Mouse (Mus musculus) Patski (cell line): Measurements from ENCODE around the gene Cyp2b10. TPM values are rescaled to one million over a fixed set of nuclear protein-coding genes. Genes with fewer than 3 reads are reported as not detected.
"Not testable (repeated sequence)": the region's sequence is repeated elsewhere in the genome, so short reads cannot be mapped to it uniquely, and the experiment has no call there.

Experiments
- ATAC-seq: fragments of 100-300 bp; one replicate; pipeline ENCODE4 v1.8.0; 2021
- CTCF ChIA-PET: fragments of 350-600 bp; sonication (Branson Sonifier 250); formaldehyde crosslinking; loops from one replicate; lab custom pipeline; 2022; ENCODE audit warnings: inconsistent platforms; lab: Charles Lee
- POLR2A ChIA-PET: fragments of 350-600 bp; sonication (Branson Sonifier 250); formaldehyde crosslinking; loops from one replicate; lab custom pipeline; 2022; ENCODE audit warnings: antibody characterized with exemption, inconsistent platforms; lab: Charles Lee
- DNase-seq: peaks from one replicate; pipeline ENCODE4 v3.0.0-alpha.2; 2011; ENCODE audit warnings: low read depth, low spot score
- H3K27me3 ChIP-seq: fragments of 371-371 bp; one replicate; pipeline ENCODE4 v1.5.1; 2021
- CTCF ChIP-seq: fragments of 100-300 bp; IDR thresholded peaks from one replicate; pipeline ENCODE4 v1.5.1; 2021
- in situ Hi-C: fragments of 300-500 bp; cut with MboI; formaldehyde crosslinking; loops from 3 replicates; pipeline ENCODE4 v1.11.1; 2018; ENCODE audit warnings: low pct_unique_long_range_greater_than_20kb, mixed read lengths
- polyA plus RNA-seq: library from polyadenylated mRNA; unstranded; gene quantifications from one replicate; pipeline ENCODE4 v1.2.3, GENCODE M21; 2021

Gene Cyp2b10
- polyA plus RNA-seq, 1 experiment from 2014 or later: not detected

- in situ Hi-C loops: no loop called here
- DNase-seq (no peak), ATAC-seq (no peak)
- no peak for TF ChIP-seq CTCF
- ChIA-PET POLR2A (no interaction called here), CTCF (no interaction called here)
- peaks cover 29% of the 10 kb centered on the region for H3K27me3 ChIP-seq
Observed at GRCm38 (mm10) chr7:25916116-25916515, 18.7 kb downstream of the Cyp2b10 start.

GRCm38 (mm10) chr7:25917271-25917670, 19.9 kb downstream of the Cyp2b10 start:
- POLR2A ChIA-PET, ATAC-seq, DNase-seq, CTCF ChIA-PET, in situ Hi-C loops: not testable (repeated sequence)
- peaks cover 39% of the 10 kb centered on the region for H3K27me3 ChIP-seq
- TF ChIP-seq CTCF: peak; percentile 67

GRCm38 (mm10) chr7:25919467-25919866, 22.0 kb downstream of the Cyp2b10 start:
- ATAC-seq: no peak
- peaks cover 32% of the 10 kb centered on the region for H3K27me3 ChIP-seq
- POLR2A ChIA-PET: no interaction called here
- in situ Hi-C loops: no loop called here
- CTCF ChIA-PET: no interaction called here
- DNase-seq: no peak
- TF ChIP-seq CTCF: no peak

- POLR2A ChIA-PET: no interaction called here
- CTCF ChIA-PET: no interaction called here
- DNase-seq (no peak), ATAC-seq (no peak)
- no peak for TF ChIP-seq CTCF
- no peaks in the 10 kb centered on the region for H3K27me3 ChIP-seq
- in situ Hi-C loops: no loop called here
Observed at GRCm38 (mm10) chr7:25945274-25945673, 47.9 kb downstream of the Cyp2b10 start.

Other genes with a start within 250 kb of the Cyp2b10 start
- gene Bckdha, start 238.6 kb upstream of the Cyp2b10 start, polyA plus RNA-seq: 72.5 TPM
- 32.9 TPM for gene Exosc5, start 238.5 kb upstream of the Cyp2b10 start, polyA plus RNA-seq
- 0.49 TPM for gene Tmem91, start 222.5 kb upstream of the Cyp2b10 start, polyA plus RNA-seq
- 40.2 TPM for gene B9d2, start 216.8 kb upstream of the Cyp2b10 start, polyA plus RNA-seq
- 29.7 TPM for gene Tgfb1, start 210.6 kb upstream of the Cyp2b10 start, polyA plus RNA-seq
- 33.7 TPM for gene Ccdc97, start 178.5 kb upstream of the Cyp2b10 start, polyA plus RNA-seq
- gene Hnrnpul1, start 142.9 kb upstream of the Cyp2b10 start, polyA plus RNA-seq: 123 TPM
- gene Axl, start 108.9 kb upstream of the Cyp2b10 start, polyA plus RNA-seq: 473 TPM
- gene Cyp2s1, start 80.7 kb upstream of the Cyp2b10 start, polyA plus RNA-seq: 0.42 TPM
- not detected for gene Cyp2b13, start 163.9 kb downstream of the Cyp2b10 start, polyA plus RNA-seq